Mouse (Mus musculus): Measurements from ENCODE around the gene Plscr1. TPM values are rescaled to one million over a fixed set of nuclear protein-coding genes. Genes with fewer than 3 reads are reported as not detected.

The Plscr1 gene
- polyA plus RNA-seq, 1 experiment from 2014 or later: 31.9 TPM

DNA sequence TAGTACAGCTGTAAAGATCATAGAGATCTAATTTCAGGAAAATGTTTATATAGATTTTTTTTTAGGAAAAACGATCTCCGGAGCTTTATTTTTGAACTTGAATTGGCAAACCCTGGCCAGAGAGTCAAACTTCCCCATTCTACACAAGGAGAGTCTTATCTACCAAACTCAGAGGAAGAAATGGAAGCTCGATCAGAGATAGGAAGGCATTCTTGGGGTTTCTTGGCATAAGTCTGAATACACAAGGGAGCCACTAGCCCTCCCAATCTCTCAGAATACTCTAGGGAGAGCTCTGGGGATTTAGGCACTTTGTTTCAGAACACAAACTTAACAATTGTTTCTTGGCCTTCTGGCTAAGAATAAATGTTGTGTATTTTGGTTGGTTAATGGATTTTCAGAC, 29.4 kb upstream of the Plscr1 start:
- H3K9ac ChIP-seq (ENCODE audit: low read length): no peak overlapping the region
- H3K4me1 ChIP-seq (ENCODE audit: control insufficient read depth, insufficient read depth, low read length): no peaks in the 10 kb centered on the region
- H3K27ac ChIP-seq (replicated peaks; ENCODE audit: low read depth, low read length): no peak overlapping the region
- no peak overlapping the region for H3K4me3 ChIP-seq (ENCODE audit: low read depth, low read length)
- H3K9me3 ChIP-seq (ENCODE audit: control insufficient read depth, low read length): no peaks in the 10 kb centered on the region
- H3K27me3 ChIP-seq (ENCODE audit: control insufficient read depth, insufficient read depth, low read length): no peaks in the 10 kb centered on the region
- 82% methylated on average over 3 of the region's 3 CpGs for WGBS
- DNase-seq (ENCODE audit: low spot score): no peak
- H3K36me3 ChIP-seq (ENCODE audit: control insufficient read depth, insufficient read depth, low read length): no peaks in the 10 kb centered on the region
- H3K4me2 ChIP-seq (ENCODE audit: low read depth, severe bottlenecking): no peak overlapping the region
- no peak for ATAC-seq (ENCODE audit: insufficient number of reproducible peaks, low FRiP score, low TSS enrichment, low read depth)

DNA sequence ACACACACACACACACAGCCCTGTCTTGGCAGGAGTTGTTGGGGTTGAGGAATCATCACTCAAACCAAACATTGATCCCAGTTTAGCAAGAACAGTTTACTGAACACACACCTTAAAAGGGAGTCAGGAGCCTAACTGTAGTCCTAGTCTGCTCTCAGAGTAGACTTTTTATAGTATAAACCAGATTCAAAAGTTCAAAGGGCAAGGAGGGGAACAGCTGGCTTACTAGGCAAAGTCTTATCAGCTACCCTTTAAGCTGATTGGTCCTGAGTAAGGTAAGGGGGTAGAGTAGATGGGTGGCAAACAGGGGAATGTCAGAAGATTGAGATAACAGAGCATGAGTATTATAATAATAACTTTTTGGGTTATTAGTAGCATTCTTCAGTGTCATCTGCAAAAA, 28.1 kb upstream of the Plscr1 start:
- DNase-seq (ENCODE audit: low spot score) (no peak), ATAC-seq (ENCODE audit: insufficient number of reproducible peaks, low FRiP score, low TSS enrichment, low read depth) (no peak)
- Histone ChIP-seq H3K4me3 (ENCODE audit: low read depth, low read length) (no peak overlapping the region), H3K4me1 (ENCODE audit: control insufficient read depth, insufficient read depth, low read length) (no peaks in the 10 kb centered on the region), H3K27me3 (ENCODE audit: control insufficient read depth, insufficient read depth, low read length) (no peaks in the 10 kb centered on the region), H3K27ac (replicated peaks; ENCODE audit: low read depth, low read length) (no peak overlapping the region), H3K4me2 (ENCODE audit: low read depth, severe bottlenecking) (no peak overlapping the region), H3K9me3 (ENCODE audit: control insufficient read depth, low read length) (no peaks in the 10 kb centered on the region), H3K36me3 (ENCODE audit: control insufficient read depth, insufficient read depth, low read length) (no peaks in the 10 kb centered on the region), H3K9ac (ENCODE audit: low read length) (no peak overlapping the region)

DNA sequence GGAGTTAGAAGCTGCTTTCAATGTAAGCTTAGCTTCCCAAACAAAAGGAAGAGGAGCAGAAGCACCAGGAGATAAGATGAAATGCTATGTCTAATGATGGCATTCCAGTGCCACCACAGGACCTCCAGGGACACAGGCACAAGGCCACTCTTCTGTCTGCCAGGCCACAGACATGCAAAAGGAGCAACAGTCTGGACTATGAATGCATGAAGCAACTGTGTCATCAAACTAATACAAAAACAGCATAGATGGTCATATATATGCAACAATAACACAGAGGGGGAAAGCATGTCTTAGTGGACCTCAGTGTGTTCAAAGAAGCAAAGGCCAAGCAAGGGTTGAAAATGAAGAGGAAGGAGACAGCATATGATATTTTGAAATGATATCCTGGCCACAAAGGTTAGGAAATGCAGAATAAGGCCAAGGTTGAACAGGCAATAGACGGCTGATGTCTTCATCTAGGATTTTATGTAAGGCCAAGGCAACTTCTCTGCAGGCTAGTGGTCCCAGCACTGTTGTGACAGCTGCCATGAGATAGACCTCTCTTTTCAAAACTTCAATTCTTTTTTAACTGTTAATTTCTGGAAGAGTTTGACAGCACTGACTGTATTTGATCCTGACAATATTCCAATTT, 24.8 kb upstream of the Plscr1 start:
- 82% methylated on average over 1 of the region's 1 CpGs for WGBS
- no peak overlapping the region for H3K9ac ChIP-seq (ENCODE audit: low read length)
- H3K4me1 ChIP-seq (ENCODE audit: control insufficient read depth, insufficient read depth, low read length): no peaks in the 10 kb centered on the region
- no peak for ATAC-seq (ENCODE audit: insufficient number of reproducible peaks, low FRiP score, low TSS enrichment, low read depth)
- no peak overlapping the region for H3K4me3 ChIP-seq (ENCODE audit: low read depth, low read length)
- H3K27me3 ChIP-seq (ENCODE audit: control insufficient read depth, insufficient read depth, low read length): no peaks in the 10 kb centered on the region
- no peak for DNase-seq (ENCODE audit: low spot score)
- H3K4me2 ChIP-seq (ENCODE audit: low read depth, severe bottlenecking): no peak overlapping the region
- H3K9me3 ChIP-seq (ENCODE audit: control insufficient read depth, low read length): no peaks in the 10 kb centered on the region
- no peak overlapping the region for H3K27ac ChIP-seq (replicated peaks; ENCODE audit: low read depth, low read length)
- no peaks in the 10 kb centered on the region for H3K36me3 ChIP-seq (ENCODE audit: control insufficient read depth, insufficient read depth, low read length)

DNA sequence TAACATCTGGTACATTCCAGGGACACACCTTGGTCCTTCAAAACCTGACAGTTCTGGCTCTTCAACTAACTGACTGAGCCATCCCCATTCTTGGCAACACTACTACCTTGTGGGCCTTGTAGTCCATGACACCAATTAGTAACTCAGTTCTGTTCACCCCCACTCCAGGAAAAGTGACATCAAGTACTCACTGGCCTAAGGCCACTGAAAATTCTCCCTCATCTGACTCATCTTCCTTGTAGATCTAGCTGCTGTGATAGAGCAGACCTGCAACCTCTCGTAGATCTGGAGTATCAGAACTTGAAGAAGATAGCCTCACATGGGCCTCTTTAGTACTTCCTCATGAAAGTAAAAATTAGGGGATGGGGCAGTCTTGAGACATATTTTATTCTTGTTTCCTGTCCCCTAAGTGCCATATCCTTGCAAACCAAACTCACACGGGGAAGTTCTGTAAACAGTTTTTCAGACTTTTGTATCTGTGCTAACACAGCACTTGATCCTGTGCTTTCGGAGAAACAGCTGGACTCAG, 23.4 kb upstream of the Plscr1 start:
- DNase-seq (ENCODE audit: low spot score) (no peak), ATAC-seq (ENCODE audit: insufficient number of reproducible peaks, low FRiP score, low TSS enrichment, low read depth) (no peak)
- 87% methylated on average over 3 of the region's 3 CpGs for WGBS

DNA sequence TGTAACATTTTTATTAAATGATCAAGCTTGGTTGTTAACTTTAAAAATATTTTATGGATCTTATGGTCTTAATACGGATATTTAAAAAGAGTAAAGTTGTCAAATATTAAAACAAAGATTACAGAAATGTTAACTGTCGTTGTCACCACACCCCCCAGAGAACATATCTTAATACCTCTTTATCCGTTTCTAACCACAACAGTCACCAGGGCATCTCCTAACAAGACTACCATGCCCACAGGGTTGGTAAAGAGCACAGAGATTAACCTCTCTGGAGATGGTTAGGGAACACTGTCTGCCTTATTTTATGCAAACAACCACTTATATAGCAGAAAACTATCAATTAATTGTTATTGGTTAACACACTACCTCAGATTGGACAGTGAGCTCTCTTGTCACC, 22.8 kb upstream of the Plscr1 start:
- ATAC-seq (ENCODE audit: insufficient number of reproducible peaks, low FRiP score, low TSS enrichment, low read depth): no peak
- no peak overlapping the region for H3K27ac ChIP-seq (replicated peaks; ENCODE audit: low read depth, low read length)
- no peak overlapping the region for H3K9ac ChIP-seq (ENCODE audit: low read length)
- WGBS: 92% methylated on average over 3 of the region's 3 CpGs
- H3K4me3 ChIP-seq (ENCODE audit: low read depth, low read length): no peak overlapping the region
- H3K4me2 ChIP-seq (ENCODE audit: low read depth, severe bottlenecking): no peak overlapping the region
- H3K9me3 ChIP-seq (ENCODE audit: control insufficient read depth, low read length): no peaks in the 10 kb centered on the region
- no peaks in the 10 kb centered on the region for H3K36me3 ChIP-seq (ENCODE audit: control insufficient read depth, insufficient read depth, low read length)
- no peaks in the 10 kb centered on the region for H3K4me1 ChIP-seq (ENCODE audit: control insufficient read depth, insufficient read depth, low read length)
- H3K27me3 ChIP-seq (ENCODE audit: control insufficient read depth, insufficient read depth, low read length): no peaks in the 10 kb centered on the region
- no peak for DNase-seq (ENCODE audit: low spot score)

More for the DNA sequence above, 23.4 kb upstream of the Plscr1 start:
- no peaks in the 10 kb centered on the region for H3K27me3 ChIP-seq (ENCODE audit: control insufficient read depth, insufficient read depth, low read length)
- no peak overlapping the region for H3K4me3 ChIP-seq (ENCODE audit: low read depth, low read length)
- H3K4me1 ChIP-seq (ENCODE audit: control insufficient read depth, insufficient read depth, low read length): no peaks in the 10 kb centered on the region
- no peak overlapping the region for H3K4me2 ChIP-seq (ENCODE audit: low read depth, severe bottlenecking)
- no peak overlapping the region for H3K27ac ChIP-seq (replicated peaks; ENCODE audit: low read depth, low read length)
- H3K36me3 ChIP-seq (ENCODE audit: control insufficient read depth, insufficient read depth, low read length): no peaks in the 10 kb centered on the region
- H3K9me3 ChIP-seq (ENCODE audit: control insufficient read depth, low read length): no peaks in the 10 kb centered on the region
- H3K9ac ChIP-seq (ENCODE audit: low read length): no peak overlapping the region

DNA sequence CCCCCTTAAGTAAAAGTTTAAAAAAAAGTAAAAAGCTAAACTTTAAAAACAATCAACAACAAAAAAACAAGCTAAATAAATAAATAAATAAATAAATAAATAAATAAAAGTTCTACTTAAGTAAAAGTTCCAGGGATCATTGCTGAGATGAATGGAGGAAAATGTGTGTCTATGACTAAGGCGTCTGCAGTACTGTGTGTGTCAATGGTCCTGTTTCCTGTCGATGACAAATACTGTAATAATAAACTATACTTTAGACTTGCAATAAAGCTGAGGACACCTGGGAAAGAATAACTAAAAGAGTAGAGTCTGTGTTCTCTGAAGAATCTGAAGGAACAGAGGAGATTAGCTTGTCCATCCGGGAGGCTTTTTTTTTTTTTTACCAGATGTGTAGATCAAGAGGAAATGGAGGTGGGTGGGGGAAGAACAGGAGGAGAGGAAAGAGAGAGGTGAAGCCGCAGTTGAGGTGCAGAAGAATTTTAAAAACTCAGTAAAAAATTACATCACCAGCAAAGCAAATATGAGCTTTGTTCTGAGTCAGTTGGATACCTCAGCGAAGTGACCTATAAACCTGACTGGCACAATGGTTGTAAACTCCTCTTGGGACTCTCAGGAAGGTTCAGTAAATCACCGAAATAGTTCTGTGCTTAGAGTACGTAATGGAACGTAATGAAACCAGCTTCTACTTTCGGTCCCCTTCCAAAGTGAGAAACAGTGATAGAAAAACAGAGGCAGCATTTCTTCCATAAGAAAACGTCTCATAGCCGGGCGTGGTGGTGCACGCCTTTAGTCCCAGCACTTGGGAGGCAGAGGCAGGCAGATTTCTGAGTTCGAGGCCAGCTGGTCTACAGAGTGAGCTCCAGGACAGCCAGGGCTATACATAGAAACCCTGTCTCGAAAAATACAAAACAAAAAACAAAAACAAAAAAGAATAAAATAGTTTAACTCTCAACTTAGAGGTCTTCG, 20.4 kb upstream of the Plscr1 start:
- DNase-seq (ENCODE audit: low spot score) (no peak), ATAC-seq (ENCODE audit: insufficient number of reproducible peaks, low FRiP score, low TSS enrichment, low read depth) (no peak)
- no peaks in the 10 kb centered on the region for H3K27me3 ChIP-seq (ENCODE audit: control insufficient read depth, insufficient read depth, low read length)
- H3K27ac ChIP-seq (replicated peaks; ENCODE audit: low read depth, low read length): no peak overlapping the region
- no peak overlapping the region for H3K9ac ChIP-seq (ENCODE audit: low read length)
- H3K9me3 ChIP-seq (ENCODE audit: control insufficient read depth, low read length): no peaks in the 10 kb centered on the region
- no peak overlapping the region for H3K4me2 ChIP-seq (ENCODE audit: low read depth, severe bottlenecking)
- no peaks in the 10 kb centered on the region for H3K4me1 ChIP-seq (ENCODE audit: control insufficient read depth, insufficient read depth, low read length)
- H3K4me3 ChIP-seq (ENCODE audit: low read depth, low read length): no peak overlapping the region
- H3K36me3 ChIP-seq (ENCODE audit: control insufficient read depth, insufficient read depth, low read length): no peaks in the 10 kb centered on the region
- WGBS: 81% methylated on average over 16 of the region's 16 CpGs

DNA sequence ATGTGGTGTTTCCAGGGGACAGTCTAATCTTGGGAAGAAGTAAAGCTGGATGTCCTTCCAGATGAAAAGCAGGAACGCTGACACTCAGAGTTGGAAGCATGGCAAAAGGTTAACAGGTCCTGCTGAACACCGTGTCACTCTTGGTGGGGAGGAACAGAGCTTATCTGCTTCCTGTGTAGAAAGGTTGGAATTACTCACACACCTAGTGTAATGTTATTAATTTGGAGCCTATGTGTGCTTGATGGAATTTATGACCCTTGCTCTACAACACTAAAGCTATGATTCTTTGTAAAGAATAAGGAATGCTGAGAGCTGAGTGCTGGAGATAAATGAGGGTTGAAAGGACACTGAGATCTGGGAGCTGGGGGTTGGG, 19.7 kb upstream of the Plscr1 start:
- DNase-seq (ENCODE audit: low spot score) (no peak), ATAC-seq (ENCODE audit: insufficient number of reproducible peaks, low FRiP score, low TSS enrichment, low read depth) (no peak)
- H3K27ac ChIP-seq (replicated peaks; ENCODE audit: low read depth, low read length): no peak overlapping the region
- no peaks in the 10 kb centered on the region for H3K9me3 ChIP-seq (ENCODE audit: control insufficient read depth, low read length)
- H3K4me2 ChIP-seq (ENCODE audit: low read depth, severe bottlenecking): no peak overlapping the region
- H3K4me3 ChIP-seq (ENCODE audit: low read depth, low read length): no peak overlapping the region
- no peaks in the 10 kb centered on the region for H3K36me3 ChIP-seq (ENCODE audit: control insufficient read depth, insufficient read depth, low read length)
- H3K4me1 ChIP-seq (ENCODE audit: control insufficient read depth, insufficient read depth, low read length): no peaks in the 10 kb centered on the region
- WGBS: 26% methylated on average over 2 of the region's 2 CpGs
- no peaks in the 10 kb centered on the region for H3K27me3 ChIP-seq (ENCODE audit: control insufficient read depth, insufficient read depth, low read length)
- no peak overlapping the region for H3K9ac ChIP-seq (ENCODE audit: low read length)

DNA sequence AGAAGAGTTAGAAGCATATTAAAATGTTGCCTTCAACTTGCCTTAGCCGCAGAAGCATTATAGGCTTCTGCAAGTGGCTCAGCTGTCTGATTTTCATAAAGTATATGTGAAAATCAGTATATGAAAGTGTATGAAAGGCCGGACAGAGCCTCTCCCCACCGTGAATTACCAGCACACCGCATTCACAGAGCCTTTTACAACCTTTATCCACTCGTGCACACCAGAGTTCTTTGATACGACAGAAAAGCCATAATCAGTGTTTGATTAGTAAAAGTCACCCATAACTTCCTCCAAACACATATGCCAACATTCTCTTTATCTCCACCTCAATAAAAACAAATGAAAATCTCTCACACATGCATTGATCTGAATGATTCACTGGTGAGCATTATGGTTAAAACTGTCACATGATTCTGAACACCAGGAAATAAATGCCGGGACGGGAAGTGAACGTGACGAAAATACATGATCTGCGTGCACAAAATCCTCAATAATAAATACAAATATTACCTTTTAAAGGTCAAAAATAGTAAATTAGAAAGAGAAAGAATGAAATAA, 14.6 kb upstream of the Plscr1 start:
- Histone ChIP-seq H3K9me3 (ENCODE audit: control insufficient read depth, low read length) (no peaks in the 10 kb centered on the region), H3K4me1 (ENCODE audit: control insufficient read depth, insufficient read depth, low read length) (no peaks in the 10 kb centered on the region), H3K4me2 (ENCODE audit: low read depth, severe bottlenecking) (no peak overlapping the region), H3K4me3 (ENCODE audit: low read depth, low read length) (no peak overlapping the region), H3K9ac (ENCODE audit: low read length) (no peak overlapping the region), H3K27me3 (ENCODE audit: control insufficient read depth, insufficient read depth, low read length) (no peaks in the 10 kb centered on the region), H3K27ac (replicated peaks; ENCODE audit: low read depth, low read length) (no peak overlapping the region), H3K36me3 (ENCODE audit: control insufficient read depth, insufficient read depth, low read length) (no peaks in the 10 kb centered on the region)
- WGBS: 74% methylated on average over 11 of the region's 11 CpGs
- no peak for ATAC-seq (ENCODE audit: insufficient number of reproducible peaks, low FRiP score, low TSS enrichment, low read depth)
- DNase-seq (ENCODE audit: low spot score): no peak

Data from limb, embryonic 11.5 days (tissue).